Mouse (Mus musculus) Muller cell, postnatal 12 days (primary cell): ENCODE data around the gene Ntmt1.

ENCODE experiments used
- DNase-seq: peaks from one replicate; pipeline ENCODE4 v3.0.0-alpha.2; 2015; ENCODE audit errors: inconsistent ontology term

Gene Ntmt1

GRCm38 (mm10) chr2:30807648-30808295, at the start of gene Ntmt1:
TSS of gene Ntmt1 (plus strand) at chr2:30807826.
- peak; percentile 100 for DNase-seq

DNA sequence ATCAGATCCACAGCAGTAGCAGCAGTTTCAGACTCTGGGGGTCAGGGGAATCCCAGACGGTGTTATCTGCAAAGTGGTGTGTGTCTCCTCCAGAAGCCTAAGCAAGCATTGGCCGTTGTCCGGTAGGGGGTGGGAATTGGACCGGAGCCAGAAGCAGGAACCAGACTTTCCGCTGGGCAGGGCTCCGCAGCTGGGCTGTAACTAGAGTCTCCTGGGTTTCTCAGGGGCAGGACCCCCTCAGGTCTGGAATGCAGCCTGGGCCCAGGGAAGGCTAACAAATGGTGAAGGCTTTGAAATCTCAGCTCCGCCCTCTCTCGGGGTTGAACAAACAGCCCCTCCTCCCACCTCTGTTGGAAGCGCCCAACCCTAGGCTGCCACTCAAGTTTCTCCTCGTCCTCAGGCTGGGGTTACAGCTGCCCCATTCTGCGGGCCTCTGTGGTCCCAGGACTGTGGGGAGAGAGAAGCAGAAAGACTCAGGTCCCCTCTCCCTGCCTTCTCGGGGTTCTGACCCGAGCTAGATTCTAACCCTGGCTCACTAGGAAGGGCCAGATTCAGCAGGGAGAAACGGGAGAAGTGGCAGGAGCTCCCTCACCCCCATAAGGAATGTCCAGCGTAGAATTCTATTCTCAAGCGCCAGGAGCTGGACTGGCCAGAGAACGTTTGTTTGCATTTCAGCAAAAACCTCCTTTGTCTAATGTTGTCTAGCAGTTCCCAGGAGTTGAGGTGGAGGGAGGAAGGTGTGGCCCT, 49.1 kb upstream of the Ntmt1 start:
- DNase-seq: peak; percentile 91

DNA sequence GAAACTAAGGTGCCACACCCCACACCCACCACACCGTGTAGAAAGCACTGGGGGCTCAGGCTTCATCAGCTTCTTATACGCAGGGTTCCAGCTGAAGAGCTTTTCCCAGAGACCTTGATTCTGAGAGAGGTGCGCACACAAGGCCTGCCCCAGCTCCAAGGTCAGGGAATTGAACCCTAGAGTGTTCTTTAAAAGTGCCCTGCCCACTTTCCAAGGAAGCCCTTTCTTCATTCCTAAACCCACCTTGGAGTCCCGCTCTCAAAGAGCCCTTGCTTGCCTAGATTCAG, 48.6 kb upstream of the Ntmt1 start:
- no peak for DNase-seq

DNA sequence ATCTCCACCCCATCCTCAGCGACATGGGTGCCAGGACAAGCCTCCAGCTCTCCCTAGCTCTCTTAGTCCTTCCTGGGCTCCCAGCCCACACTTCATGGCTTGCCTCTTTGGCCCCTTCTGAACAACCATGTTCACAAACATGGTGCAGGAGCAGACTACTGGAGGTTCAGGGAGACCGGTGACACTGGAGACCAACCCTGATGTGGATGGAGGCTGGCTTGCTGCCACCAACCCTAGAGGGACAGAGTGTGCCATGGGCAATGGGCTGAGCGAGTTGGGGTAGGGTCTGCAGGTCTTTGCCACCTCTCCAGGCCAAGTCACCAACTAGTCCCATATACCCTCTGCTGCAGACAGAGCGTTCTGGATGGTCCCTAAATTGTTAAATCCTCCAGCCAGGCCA, 48.2 kb upstream of the Ntmt1 start:
- DNase-seq: no peak

GRCm38 (mm10) chr2:30759858-30760547, 47.6 kb upstream of the Ntmt1 start:
- peak; percentile 35 for DNase-seq

DNA sequence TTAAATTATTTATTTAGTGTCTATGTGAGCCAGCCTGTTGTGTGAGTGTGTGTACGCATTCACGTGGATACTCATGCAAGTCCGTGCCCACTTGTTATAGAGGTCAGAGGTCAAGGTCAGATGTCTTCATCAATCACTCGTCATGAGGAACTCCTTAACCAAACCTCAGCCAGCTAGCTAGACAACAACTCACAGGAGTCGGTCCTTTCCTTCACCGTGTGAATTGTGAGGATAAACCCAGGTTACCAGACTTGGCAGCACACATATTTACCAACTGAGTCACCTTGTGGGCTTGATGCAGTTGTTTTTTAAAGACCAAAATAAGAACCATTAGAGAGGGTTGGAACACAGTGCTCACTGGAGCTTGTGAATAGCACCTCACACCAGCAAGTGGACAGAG, 46.9 kb upstream of the Ntmt1 start:
- DNase-seq: peak; percentile 49

DNA sequence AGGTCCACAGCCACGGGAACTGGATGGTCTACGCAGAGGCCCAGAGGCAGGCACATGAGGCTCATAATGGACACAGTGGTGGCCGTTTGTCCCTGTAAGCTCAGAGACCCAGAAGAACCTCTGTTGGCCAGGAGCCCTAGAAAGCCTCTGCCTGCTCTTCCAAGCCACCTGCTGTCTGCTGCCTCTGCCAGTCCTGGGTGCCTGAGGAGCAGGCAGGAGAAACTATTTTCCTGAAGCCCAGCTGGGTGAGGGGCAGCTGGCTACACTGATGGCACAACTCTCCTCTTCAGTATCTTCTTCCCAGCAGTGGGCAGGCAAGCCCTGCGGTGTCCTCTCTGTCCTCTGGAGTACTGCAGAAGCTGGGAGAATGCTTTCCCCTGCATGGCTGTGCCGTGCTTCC, 41.2 kb upstream of the Ntmt1 start:
- DNase-seq: no peak

DNA sequence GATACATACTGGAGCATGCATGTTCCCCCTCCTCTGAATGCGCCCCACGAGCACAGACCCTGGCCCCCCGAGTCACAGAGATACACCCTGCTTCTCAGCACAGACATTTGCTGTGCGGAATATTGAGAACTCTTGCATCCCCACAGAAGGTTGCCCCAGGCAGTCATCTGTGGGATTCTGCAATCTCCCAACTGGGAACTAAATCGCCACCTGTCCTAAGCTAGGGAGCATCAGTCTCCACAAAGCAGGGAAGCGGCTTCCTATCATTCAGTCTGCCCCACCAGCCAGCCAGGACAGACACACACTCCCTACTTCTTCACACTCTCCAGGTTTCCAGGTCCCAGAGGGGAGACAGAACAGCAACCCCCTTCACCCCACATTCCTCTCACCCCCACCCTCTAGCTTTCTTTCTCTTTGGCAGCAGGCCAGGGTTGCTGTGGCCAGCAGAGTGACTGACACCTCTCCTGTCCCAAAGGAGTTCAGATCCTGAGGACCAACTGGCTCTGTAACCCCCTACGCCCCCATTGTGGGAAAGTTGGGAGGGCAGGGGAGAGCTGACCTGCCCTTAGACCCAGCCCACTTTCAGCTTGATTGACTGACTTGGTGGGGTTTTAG, 39.9 kb upstream of the Ntmt1 start:
- DNase-seq: no peak

DNA sequence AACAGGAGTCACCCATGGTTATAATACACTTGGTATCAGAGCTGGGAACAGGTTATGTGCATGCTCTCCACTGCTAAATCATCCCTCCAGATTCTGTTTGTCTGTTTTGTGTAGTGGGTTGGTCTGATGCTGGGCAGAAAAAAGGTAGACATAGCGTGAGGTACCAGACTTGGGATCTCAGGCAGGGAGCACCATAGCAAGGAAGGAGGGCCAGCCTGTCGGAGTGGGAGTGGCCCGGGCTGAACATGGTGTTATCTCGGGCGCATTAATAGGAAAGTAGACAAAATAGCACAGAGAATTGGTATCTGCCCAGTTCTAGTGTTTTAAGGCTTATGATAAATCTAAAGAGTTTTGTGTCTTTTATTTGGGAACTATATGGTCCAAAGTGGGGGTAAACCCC, 39.1 kb upstream of the Ntmt1 start:
- no peak for DNase-seq

DNA sequence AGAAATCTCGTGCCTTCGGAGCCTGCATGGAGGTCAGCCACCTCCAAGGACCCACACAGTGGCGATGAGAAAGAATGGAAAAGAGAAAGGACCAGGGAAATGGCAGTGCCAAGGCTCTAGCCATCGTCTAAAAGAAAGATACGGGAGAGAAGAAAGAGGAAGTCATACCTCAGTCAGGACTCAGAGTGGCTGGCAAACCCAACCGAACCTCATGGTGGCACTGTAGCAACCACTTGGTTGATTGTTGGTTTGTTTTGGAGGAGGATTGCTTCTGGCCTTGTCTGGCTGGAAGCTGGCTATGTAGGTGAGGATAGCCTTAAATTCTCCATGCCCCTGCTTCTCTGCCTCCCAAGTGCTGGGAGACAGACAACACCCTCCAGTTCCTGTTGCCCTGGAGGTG, 38.4 kb upstream of the Ntmt1 start:
- DNase-seq: no peak

GRCm38 (mm10) chr2:30771368-30771805, 36.2 kb upstream of the Ntmt1 start:
- DNase-seq: peak; percentile 47

DNA sequence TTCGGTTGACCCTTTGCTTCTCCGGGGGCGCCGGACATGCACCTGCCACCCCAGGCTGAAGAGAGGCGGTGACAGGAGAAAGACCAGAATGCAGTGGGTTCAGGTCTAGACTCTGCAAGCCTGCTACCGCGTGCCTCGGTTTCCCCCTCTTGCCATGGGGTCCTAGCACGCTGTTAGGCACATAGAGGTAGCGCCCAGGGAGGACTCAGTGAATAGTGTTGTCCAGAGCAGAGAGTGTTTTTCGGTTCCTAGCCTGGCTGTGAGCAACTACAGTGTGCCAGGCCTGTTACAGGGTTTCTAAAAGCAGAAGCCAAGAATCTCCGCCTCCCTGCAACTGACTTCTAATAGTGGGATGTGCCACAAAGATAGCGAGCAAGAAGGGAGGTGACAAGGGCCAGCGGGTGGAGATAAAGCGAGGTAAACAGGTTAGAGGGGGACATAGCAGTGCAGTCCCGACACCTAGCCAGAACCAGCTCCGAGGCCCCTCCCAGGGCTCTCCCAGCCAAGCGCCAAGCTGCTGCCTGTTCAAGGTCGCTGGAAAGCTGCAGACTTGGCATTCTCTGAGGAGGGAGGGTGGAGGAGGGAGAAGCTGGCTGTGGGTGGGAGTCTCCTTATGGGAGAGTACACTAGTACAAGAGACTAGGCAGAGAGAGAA, 35.7 kb upstream of the Ntmt1 start:
- peak; percentile 82 for DNase-seq

GRCm38 (mm10) chr2:30772581-30773312, 34.9 kb upstream of the Ntmt1 start:
- peak; percentile 72 for DNase-seq

DNA sequence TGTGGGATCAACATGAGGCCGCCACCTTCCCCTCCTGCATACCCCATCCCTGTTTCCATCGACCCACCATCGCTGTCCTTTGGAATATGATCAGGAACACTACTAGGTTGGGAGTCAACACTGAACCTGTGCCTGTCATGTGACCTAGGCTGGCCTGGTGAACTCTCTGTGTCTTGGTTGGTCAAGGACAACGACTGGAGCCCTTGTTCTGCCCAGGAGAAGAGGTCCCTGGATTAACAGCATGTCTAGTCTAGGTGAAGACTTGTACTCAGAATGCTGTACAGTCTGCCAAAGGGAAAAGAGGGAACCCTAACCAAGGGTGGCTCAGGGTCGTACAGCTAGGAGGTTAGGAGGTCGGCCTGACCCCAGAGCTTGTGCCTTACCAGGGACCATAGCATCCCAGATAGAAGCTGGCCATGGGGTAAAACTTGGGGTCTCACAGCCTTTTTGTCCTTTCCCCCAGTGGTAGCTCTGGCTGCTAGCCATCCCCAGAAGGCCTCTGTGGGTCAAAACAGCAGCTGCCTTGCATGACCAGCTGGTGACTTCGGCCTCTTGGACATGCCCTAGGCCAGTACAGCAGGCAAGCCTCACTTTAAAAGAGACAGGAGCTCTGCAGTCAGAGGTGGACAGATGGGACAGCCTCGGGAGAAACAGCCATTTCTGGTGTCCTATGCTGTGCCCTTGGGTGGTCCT, 34.2 kb upstream of the Ntmt1 start:
- no peak for DNase-seq

DNA sequence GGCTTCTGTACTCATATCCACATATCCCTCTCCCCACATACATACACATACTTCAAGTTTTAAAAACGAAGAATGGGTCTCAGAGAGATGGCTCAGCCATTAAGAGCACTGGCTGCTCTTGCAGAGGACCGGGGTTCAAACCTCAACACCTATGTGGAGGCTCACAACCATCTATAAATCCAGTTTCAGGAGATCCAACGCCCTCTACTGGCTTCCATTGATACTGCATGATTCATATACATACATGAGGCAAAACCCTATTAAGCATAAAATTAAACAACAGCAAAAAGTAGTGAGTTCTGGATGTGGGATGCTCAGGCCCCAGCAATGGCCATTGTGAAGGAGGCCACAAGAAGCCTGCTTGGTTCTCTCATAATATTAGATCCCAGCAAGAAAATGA, 31.7 kb upstream of the Ntmt1 start:
- no peak for DNase-seq

GRCm38 (mm10) chr2:30777266-30777665, 30.4 kb upstream of the Ntmt1 start:
- DNase-seq: no peak

DNA sequence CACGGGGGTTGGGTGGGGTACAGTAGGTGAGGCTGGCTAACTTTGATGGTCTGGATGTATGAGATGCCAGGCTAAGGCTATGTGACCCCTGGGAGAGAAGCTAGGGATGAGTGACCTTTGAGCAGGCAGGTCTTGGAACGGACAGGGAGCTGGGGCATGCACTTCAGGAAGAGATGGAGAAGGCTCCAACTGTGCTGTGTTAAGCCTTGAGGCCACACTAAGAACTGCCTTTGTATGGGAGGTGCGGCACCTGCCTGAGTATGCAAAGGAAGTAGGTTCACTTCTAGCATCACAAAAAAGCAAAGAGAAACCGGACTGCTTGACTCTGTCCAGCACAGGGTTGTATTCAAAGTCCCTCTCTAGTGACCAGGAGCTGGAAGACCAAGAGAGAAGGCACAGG, 29.4 kb upstream of the Ntmt1 start:
- DNase-seq: no peak

DNA sequence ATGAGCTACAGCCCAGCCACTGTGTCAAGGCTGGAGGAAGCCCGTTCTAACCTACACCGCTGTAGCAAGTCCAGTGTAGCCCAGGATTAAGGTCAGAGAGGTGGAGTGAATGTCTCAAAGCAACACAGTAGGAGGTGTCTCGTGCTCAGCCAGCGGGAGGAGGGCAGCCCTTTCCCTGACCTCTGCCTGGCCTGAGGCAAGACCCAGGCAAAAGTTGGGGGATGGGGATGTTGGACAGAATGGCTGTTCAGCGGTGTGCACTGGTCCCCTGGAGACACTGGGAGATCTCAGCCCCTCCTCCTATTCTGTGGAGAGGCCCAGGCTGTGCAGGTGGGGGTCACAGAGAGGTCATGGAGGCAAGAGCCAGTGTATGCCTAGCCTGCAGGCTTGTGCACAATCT, 28.4 kb upstream of the Ntmt1 start:
- DNase-seq: peak; percentile 16

- no peak for DNase-seq
These were observed 25.0 kb upstream of the Ntmt1 start for GRCm38 (mm10) chr2:30782312-30783290.

GRCm38 (mm10) chr2:30783346-30783745, 24.3 kb upstream of the Ntmt1 start:
- DNase-seq: peak; percentile 58
